ENCODE assay signal across 8 mouse cellular contexts in the genomic region with DNA sequence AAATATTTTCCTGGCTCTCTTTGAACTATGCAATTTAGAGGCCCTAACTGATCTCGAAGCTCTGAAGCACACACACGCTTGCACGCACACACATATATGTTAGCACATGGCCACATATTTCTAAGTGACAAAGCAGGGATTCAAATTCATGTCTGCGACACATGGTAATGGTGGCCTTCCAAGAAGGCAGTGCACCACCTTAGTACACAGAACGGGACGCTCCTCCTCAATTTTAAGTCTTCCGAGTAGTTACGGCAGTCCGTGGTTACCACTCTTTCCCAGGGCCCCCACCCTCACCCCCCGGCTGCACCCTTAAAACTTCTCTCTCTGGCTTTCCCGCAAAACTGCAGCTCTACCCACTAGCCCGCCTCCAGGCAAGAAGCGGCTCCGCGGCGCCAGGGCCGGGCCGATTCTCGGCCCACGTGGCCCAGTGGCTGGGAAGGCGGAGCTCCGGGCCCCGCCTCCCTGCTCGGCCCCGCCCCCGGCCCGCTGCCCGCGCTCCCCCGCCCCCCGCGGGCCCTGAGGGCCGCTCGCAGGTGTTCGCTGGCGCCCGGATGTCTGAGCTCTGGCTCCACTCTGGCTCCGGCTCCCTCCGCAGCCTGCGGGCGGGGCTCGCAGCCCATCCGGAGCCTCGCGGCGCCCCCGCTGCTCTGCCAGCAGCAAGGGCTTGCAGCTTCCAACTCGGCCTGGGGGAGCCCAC. TPM values are rescaled to one million over a fixed set of nuclear protein-coding genes. Genes with fewer than 3 reads are reported as not detected.
A peak's percentile ranks its signal among the peaks of the same experiment; 100 is the strongest.
DNase-seq lines count a peak whose midpoint lies in the region; ATAC-seq and TF ChIP-seq lines count a peak whose summit lies in the region.

No protein-coding gene starts in this region.

- H3K27me3 ChIP-seq in embryonic facial prominence, embryonic 13.5 days, result no peaks in the 10 kb centered on the region
- H3K27me3 ChIP-seq in liver, embryonic 14.5 days (ENCODE audit: control insufficient read depth, insufficient read depth, low read length), result peaks cover 67% of the 10 kb centered on the region
- no peaks in the 10 kb centered on the region for H3K27me3 ChIP-seq in neural tube, embryonic 11.5 days (ENCODE audit: control insufficient read depth, insufficient read depth, low read length)
- no peaks in the 10 kb centered on the region for H3K27me3 ChIP-seq in stomach, postnatal 0 days (ENCODE audit: control insufficient read depth, insufficient read depth, low read length)

- peak overlapping the region; percentile 94 for H3K4me3 ChIP-seq in embryonic facial prominence, embryonic 13.5 days
- H3K4me3 ChIP-seq in liver, embryonic 14.5 days (ENCODE audit: insufficient read depth in 1 of 2, low read depth in 2 of 2, low read length in 2 of 2), result peak overlapping the region; percentile 12 to 31
- H3K4me3 ChIP-seq in neural tube, embryonic 11.5 days (ENCODE audit: low read depth, low read length), result peak overlapping the region; percentile 32
- H3K4me3 ChIP-seq in stomach, postnatal 0 days (ENCODE audit: low read depth, low read length), result peak overlapping the region; percentile 34

- peak overlapping the region; percentile 78 for H3K4me2 ChIP-seq in embryonic facial prominence, embryonic 13.5 days
- H3K4me2 ChIP-seq in liver, embryonic 14.5 days (ENCODE audit: low read depth), result peak overlapping the region; percentile 58
- peak overlapping the region; percentile 83 for H3K4me2 ChIP-seq in neural tube, embryonic 11.5 days (ENCODE audit: low read depth)
- H3K4me2 ChIP-seq in stomach, postnatal 0 days (replicated peaks; ENCODE audit: low read depth), result peak overlapping the region; percentile 56

- under 1% methylated on average over 46 of the region's 48 CpGs for WGBS in embryonic facial prominence, embryonic 13.5 days
- 1% methylated on average over 48 of the region's 48 CpGs for WGBS in liver, embryonic 14.5 days (ENCODE audit: insufficient replicate concordance)
- under 1% methylated on average over 40 of the region's 48 CpGs for WGBS in neural tube, embryonic 11.5 days
- under 1% methylated on average over 29 of the region's 48 CpGs for WGBS in stomach, postnatal 0 days

- DNase-seq in ovary, adult 18-20 months (ENCODE audit: low spot score), result peak; percentile 84
- no peak for DNase-seq in ovary, postnatal 10 days (ENCODE audit: low spot score)
- DNase-seq in heart, adult 9 months (ENCODE audit: low spot score in 2 of 2), result peak; percentile 90 to 91
- DNase-seq in kidney, adult 9 months, result peak; percentile 92
- peak in 2 of 3 experiments; percentile 44 to 48 for DNase-seq in liver, embryonic 14.5 days (ENCODE audit: low read depth in 3 of 3, low spot score in 3 of 3)
- peak; percentile 93 for DNase-seq in neural tube, embryonic 11.5 days (ENCODE audit: low spot score)
- DNase-seq in stomach, postnatal 0 days (ENCODE audit: low spot score), result peak; percentile 93

- no peak for TF ChIP-seq EP300 in liver, embryonic 14.5 days (IDR thresholded peaks at IDR 0.05; ENCODE audit: low read depth)
- TF ChIP-seq EP300 in stomach, postnatal 0 days (optimal IDR thresholded peaks at IDR 0.05), result no peak

- H3K9ac ChIP-seq in embryonic facial prominence, embryonic 13.5 days, result peak overlapping the region; percentile 61
- H3K9ac ChIP-seq in liver, embryonic 14.5 days (replicated peaks), result no peak overlapping the region
- peak overlapping the region; percentile 53 for H3K9ac ChIP-seq in neural tube, embryonic 11.5 days (ENCODE audit: low read length)
- H3K9ac ChIP-seq in stomach, postnatal 0 days (ENCODE audit: low read length), result peak overlapping the region; percentile 48

- H3K9me3 ChIP-seq in embryonic facial prominence, embryonic 13.5 days, result no peaks in the 10 kb centered on the region
- no peaks in the 10 kb centered on the region for H3K9me3 ChIP-seq in liver, embryonic 14.5 days (ENCODE audit: control insufficient read depth, low read length)
- H3K9me3 ChIP-seq in neural tube, embryonic 11.5 days (ENCODE audit: control insufficient read depth, low read length), result no peaks in the 10 kb centered on the region
- no peaks in the 10 kb centered on the region for H3K9me3 ChIP-seq in stomach, postnatal 0 days (ENCODE audit: control insufficient read depth, low read length)

- peak; percentile 68 for ATAC-seq in embryonic facial prominence, embryonic 13.5 days (ENCODE audit: insufficient number of reproducible peaks, insufficient read depth, low FRiP score, low TSS enrichment, low read depth)
- ATAC-seq in liver, embryonic 14.5 days (ENCODE audit: insufficient read depth), result peak; percentile 63
- peak; percentile 60 for ATAC-seq in neural tube, embryonic 11.5 days (ENCODE audit: insufficient read depth, low FRiP score, low TSS enrichment)
- peak; percentile 75 for ATAC-seq in stomach, postnatal 0 days (ENCODE audit: low FRiP score, low TSS enrichment)

- H3K36me3 ChIP-seq in embryonic facial prominence, embryonic 13.5 days, result no peaks in the 10 kb centered on the region
- no peaks in the 10 kb centered on the region for H3K36me3 ChIP-seq in liver, embryonic 14.5 days (replicated peaks; ENCODE audit: control insufficient read depth, insufficient read depth, low read depth)
- no peaks in the 10 kb centered on the region; the same call in 1 of the 2 replicates for H3K36me3 ChIP-seq in neural tube, embryonic 11.5 days (ENCODE audit: control insufficient read depth, insufficient read depth, low read length)
- no peaks in the 10 kb centered on the region for H3K36me3 ChIP-seq in stomach, postnatal 0 days (ENCODE audit: control insufficient read depth, insufficient read depth, low read length)

- no peak for TF ChIP-seq CTCF in liver, embryonic 14.5 days (IDR thresholded peaks at IDR 0.05; ENCODE audit: low read depth)
- no peak for TF ChIP-seq CTCF in stomach, postnatal 0 days (IDR thresholded peaks at IDR 0.05; ENCODE audit: low read depth)

- H3K27ac ChIP-seq in embryonic facial prominence, embryonic 13.5 days, result peak overlapping the region; percentile 99
- no peak overlapping the region for H3K27ac ChIP-seq in liver, embryonic 14.5 days
- H3K27ac ChIP-seq in neural tube, embryonic 11.5 days (ENCODE audit: low read depth, low read length), result peak overlapping the region; percentile 72
- peak overlapping the region; percentile 97 for H3K27ac ChIP-seq in stomach, postnatal 0 days (replicated peaks)

- peaks cover 65% of the 10 kb centered on the region for H3K4me1 ChIP-seq in embryonic facial prominence, embryonic 13.5 days
- peaks cover 0 to 10% of the 10 kb centered on the region in 2 experiments; a peak in 3 of 4 replicates for H3K4me1 ChIP-seq in liver, embryonic 14.5 days (replicated peaks; ENCODE audit: control insufficient read depth in 2 of 2, insufficient read depth in 2 of 2, low read length in 1 of 2)
- peaks cover 41% of the 10 kb centered on the region for H3K4me1 ChIP-seq in neural tube, embryonic 11.5 days (ENCODE audit: control insufficient read depth, insufficient read depth, low read length)
- H3K4me1 ChIP-seq in stomach, postnatal 0 days (replicated peaks; ENCODE audit: control insufficient read depth, insufficient read depth), result peaks cover 10% of the 10 kb centered on the region; the same call in 1 of the 2 replicates

RNA-seq across cellular contexts. Expression of gene Id3, which starts 4.3 kb away (rescaled TPM):
- polyA plus RNA-seq in embryonic facial prominence, embryonic 13.5 days (2015; fragmentation: Nextera tagmentation; extraction: Ambion mirVana), result 540 and 613 TPM in 2 replicates
- 23.0 and 29.8 TPM in 2 replicates for polyA plus RNA-seq in liver, embryonic 14.5 days (2012; rRNA removed)
- polyA plus RNA-seq in liver, embryonic 14.5 days (2014; fragmentation: Nextera tagmentation; extraction: Ambion mirVana), result 33.2 and 33.8 TPM in 2 replicates
- polyA plus RNA-seq in neural tube, embryonic 11.5 days (2014; fragmentation: Nextera tagmentation; extraction: Ambion mirVana), result 440 and 470 TPM in 2 replicates
- 201 and 224 TPM in 2 replicates for polyA plus RNA-seq in stomach, postnatal 0 days (2015; fragmentation: Nextera tagmentation; extraction: Ambion mirVana)

RNA-seq across cellular contexts. Expression of gene E2f2, which starts 24.6 kb away (rescaled TPM):
- 6.4 and 7.1 TPM in 2 replicates for polyA plus RNA-seq in embryonic facial prominence, embryonic 13.5 days (2015; fragmentation: Nextera tagmentation; extraction: Ambion mirVana)
- 38.4 and 40.5 TPM in 2 replicates for polyA plus RNA-seq in liver, embryonic 14.5 days (2012; rRNA removed)
- polyA plus RNA-seq in liver, embryonic 14.5 days (2014; fragmentation: Nextera tagmentation; extraction: Ambion mirVana), result 50.3 and 53.4 TPM in 2 replicates
- 7.2 and 7.6 TPM in 2 replicates for polyA plus RNA-seq in neural tube, embryonic 11.5 days (2014; fragmentation: Nextera tagmentation; extraction: Ambion mirVana)
- 0.91 and 1.5 TPM in 2 replicates for polyA plus RNA-seq in stomach, postnatal 0 days (2015; fragmentation: Nextera tagmentation; extraction: Ambion mirVana)

RNA-seq across cellular contexts. Expression of gene Asap3, which starts 58.6 kb away (rescaled TPM):
- polyA plus RNA-seq in embryonic facial prominence, embryonic 13.5 days (2015; fragmentation: Nextera tagmentation; extraction: Ambion mirVana), result 10.9 and 11.6 TPM in 2 replicates
- polyA plus RNA-seq in liver, embryonic 14.5 days (2012; rRNA removed), result 1.1 and 1.2 TPM in 2 replicates
- polyA plus RNA-seq in liver, embryonic 14.5 days (2014; fragmentation: Nextera tagmentation; extraction: Ambion mirVana), result 0.66 and 0.85 TPM in 2 replicates
- polyA plus RNA-seq in neural tube, embryonic 11.5 days (2014; fragmentation: Nextera tagmentation; extraction: Ambion mirVana), result 6.9 and 7.5 TPM in 2 replicates
- polyA plus RNA-seq in stomach, postnatal 0 days (2015; fragmentation: Nextera tagmentation; extraction: Ambion mirVana), result 1.6 and 1.9 TPM in 2 replicates

Comparison
In these comparisons a context has a peak if more than half of its experiments do, and no peak if none do; other contexts are left out.
1. H3K4me3 ChIP-seq: peak in every context shown above with its lines; median percentile 94 in embryonic facial prominence, embryonic 13.5 days; 34 in stomach, postnatal 0 days; 32 in neural tube, embryonic 11.5 days; 22 in liver, embryonic 14.5 days.